Mouse (Mus musculus) right cerebral cortex, postnatal 10 days (tissue): ENCODE measurements around the gene Chrm5.
A peak's percentile ranks its signal among the peaks of the same experiment; 100 is the strongest.

ENCODE experiments used
- DNase-seq, 2 experiments: peaks; one replicate each; pipeline ENCODE4 v3.0.0; 2021; ENCODE audit warnings: low spot score in 2 of 2

Chrm5 gene

GRCm38 (mm10) chr2:112480669-112481068 is at the start of gene Chrm5:
Chrm5 (minus strand) TSS chr2:112480769.
- no peak for DNase-seq

DNA sequence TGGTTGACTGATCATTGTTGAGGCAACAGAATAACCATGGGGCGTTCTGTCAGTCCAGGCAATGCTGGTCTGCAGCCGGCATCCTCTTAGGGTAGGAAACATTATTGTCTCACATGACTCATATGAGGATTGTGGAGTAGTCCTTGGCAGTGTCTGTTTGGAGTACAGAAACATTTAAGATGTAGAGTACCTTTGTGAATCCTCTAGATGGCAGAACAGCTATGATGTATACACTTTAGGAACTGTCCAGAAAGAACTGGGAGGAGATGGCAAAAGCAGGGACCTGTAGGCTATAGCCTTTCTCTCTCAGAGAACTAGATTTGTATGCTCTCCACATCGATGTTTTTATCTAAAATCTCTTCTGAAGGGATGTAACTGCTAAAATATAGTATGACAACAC is 46.4 kb upstream of the Chrm5 start:
- no peak for DNase-seq

GRCm38 (mm10) chr2:112520526-112521482 is 40.2 kb upstream of the Chrm5 start:
- DNase-seq: no peak

GRCm38 (mm10) chr2:112518541-112518940 is 38.0 kb upstream of the Chrm5 start:
- no peak for DNase-seq

- no peak for DNase-seq
Observed at GRCm38 (mm10) chr2:112517218-112517617, 36.6 kb upstream of the Chrm5 start.

GRCm38 (mm10) chr2:112516728-112517127 is 36.2 kb upstream of the Chrm5 start:
- DNase-seq: no peak

DNA sequence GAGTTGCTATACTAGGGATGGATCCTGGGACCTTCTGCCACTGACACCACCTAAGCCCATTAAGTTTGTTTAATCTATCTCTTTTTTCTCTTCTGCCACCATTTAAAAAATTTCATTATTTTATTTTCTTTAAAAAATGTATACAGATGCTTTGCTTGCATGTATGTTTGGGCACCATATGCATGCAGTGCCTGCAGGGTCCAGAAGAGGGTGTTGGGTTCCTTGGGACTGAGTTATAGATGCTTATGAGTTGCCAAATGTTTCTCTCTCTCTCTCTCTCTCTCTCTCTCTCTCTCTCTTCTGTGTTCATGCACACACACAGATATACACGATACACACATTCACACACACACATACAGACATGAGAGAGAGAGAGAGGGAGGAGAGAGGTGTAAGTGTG is 32.5 kb upstream of the Chrm5 start:
- no peak for DNase-seq

DNA sequence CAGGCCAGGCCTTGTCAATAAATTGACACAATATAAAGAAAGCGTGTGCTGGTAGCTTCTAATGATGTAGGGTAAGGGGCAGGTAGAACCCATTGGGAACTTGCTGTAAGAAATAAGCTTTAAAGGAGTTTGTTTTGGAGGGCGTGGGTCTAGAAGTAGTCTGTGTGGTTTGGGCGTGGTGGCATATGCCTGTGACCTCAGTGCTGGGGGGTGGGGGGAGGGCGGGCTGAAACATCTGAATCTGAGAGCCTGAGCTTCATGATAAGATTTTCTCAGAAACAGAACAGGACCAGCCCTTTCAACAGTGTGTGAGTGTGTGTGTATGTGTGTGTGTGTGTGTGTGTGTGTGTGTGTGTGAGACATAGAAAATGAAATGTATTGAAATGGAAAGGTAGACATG is 29.6 kb upstream of the Chrm5 start:
- DNase-seq: no peak

DNA sequence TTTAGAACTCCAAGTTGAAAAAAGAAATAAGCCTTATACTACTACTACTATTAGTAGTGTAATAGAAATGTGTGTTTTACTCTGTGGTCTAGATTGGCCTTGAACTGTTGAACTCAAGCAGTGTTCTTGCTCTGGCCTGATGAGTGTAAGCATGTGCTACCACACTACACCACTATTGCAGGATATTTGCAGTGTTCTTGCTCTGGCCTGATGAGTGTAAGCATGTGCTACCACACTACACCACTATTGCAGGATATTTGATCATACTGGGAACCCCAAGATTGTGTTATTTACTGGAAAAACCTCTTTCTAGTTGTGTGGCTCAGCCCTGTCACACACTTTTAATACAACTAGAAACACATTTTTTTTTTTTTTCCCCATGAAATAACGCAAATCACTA is 26.9 kb upstream of the Chrm5 start:
- DNase-seq: no peak

GRCm38 (mm10) chr2:112506841-112507435 is 26.4 kb upstream of the Chrm5 start:
- no peak for DNase-seq

DNA sequence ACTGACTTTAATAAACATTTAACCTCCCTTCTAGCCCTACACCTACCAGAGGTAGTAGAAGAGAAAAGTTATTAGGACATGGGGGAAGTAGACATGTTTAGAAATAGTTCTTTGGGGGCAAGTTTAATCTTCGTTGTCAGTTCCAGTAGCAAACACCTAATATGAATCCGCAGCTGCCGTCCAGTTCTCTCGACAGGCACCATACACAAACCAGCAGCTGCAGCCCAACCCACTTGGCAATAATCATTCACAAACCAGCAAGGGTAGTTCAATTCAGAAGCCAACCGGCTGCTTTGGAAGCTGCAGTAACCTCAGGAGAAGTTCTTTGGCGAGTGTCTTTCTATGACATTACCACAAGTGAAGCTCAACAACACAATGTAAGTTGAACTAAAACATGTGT is 23.4 kb upstream of the Chrm5 start:
- DNase-seq: no peak

- DNase-seq: peak; percentile 85 to 86
Observed at GRCm38 (mm10) chr2:112501209-112501608, 20.6 kb upstream of the Chrm5 start.

DNA sequence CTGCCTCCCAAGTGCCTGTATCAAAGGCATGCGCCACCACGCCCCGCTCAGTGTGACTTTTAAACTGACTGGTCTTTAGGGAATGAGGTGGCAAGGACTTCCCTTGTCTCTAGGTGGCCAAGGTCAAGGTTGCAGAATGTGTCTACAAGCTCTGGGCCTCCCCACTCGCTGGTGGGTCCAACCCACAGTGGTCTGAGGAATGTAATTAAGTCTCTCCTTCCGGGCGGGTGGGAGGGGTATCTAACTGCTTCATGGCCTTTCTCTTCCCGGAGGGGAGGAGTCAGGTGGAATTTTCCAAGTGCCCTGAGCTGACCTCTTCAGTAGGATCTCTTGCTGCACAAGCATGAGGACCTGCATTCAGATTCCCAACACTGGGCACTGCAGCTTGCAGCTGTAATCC is 17.3 kb upstream of the Chrm5 start:
- no peak for DNase-seq

GRCm38 (mm10) chr2:112493539-112494260 is 13.1 kb upstream of the Chrm5 start:
- no peak for DNase-seq

DNA sequence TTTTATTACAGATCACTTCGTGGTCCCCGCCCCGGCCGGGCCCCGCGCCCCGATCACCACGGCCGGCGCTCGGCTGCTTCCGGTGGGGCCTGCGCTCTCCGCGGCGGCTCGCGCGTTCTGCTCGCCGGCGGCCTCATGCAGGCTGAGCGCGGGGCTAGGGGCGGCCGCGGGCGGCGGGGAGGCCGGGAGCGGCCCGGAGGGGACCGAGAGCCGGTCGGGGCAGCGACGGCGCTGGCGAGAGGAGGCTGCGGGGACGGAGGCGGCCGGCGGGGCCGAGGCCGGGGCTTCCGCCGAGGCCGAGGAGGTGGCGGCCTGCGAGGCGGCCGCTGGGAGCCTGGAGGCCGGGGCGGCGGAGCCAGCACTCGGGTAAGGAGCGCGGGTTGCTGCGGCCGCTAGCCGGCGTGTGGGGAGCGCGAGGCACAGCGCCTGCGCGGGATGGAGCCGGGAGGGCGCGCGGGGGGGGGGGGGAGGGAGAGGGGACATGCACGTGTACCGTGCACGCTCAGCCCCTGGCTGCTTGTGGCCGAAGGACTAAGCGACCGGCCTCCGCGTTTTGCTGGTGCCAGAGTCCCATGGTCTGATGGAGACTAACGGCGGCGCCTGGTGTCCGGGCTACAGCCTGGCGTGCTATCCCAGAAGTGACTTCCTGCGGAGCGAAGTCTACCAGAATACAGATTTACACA is 12.4 kb upstream of the Chrm5 start, which contains the start of gene Aven:
Aven (plus strand) TSS at position 109 of the 683 bp plus-strand sequence.
- DNase-seq: peak; percentile 85 to 87

GRCm38 (mm10) chr2:112492431-112492855 is 11.9 kb upstream of the Chrm5 start:
- DNase-seq: no peak

DNA sequence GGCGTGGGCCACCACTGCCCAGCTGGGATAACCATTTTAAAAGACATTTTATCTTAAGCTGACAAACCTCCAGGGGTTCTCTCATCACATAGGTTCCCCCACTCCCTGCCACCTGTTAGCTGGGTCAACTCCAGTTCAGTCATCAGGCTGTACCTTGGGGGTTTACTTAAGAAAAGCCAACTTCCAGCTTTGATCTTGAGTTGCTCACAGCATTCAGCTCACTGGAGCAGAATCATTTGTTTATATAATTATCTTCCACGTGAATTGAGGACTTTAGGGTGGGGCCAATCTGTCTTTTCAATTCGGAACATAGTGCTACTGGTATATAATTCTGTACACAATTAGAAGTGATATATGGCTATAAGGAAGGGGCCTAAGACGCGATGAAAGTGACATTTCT is 11.1 kb upstream of the Chrm5 start:
- DNase-seq: no peak

DNA sequence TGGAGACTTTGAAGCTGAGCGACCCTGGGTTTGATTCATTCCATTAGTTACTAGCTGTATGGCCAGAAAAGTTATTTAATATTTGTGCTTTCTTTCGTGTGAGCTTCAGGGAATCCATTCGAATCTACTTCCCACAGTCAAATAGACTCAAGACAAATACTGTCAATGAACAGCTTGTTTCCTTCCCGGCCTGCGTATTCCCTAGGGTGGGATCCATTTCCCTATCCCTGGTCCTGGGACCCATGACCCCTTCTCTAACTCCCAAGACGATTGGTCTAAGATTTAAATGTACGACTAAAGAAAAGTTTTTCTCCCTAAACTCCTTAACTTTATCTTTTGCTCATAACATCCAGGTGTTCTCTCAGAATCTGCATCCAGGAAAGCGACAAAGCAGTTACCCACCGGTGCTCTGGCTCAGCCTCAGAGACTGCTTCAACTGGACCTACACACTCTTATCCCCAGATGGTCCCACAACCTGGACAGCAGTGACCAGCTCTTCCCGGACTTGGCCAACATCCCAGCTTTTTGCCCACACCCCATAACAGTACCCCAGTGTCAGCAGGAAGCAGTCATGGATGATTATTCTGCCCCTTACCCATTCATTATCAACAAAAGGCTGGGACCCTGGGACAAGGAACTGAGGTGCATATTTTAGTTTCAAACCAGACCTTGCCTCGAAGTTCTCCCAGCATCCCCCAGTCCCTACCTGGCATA is 10.1 kb upstream of the Chrm5 start:
- no peak for DNase-seq

DNA sequence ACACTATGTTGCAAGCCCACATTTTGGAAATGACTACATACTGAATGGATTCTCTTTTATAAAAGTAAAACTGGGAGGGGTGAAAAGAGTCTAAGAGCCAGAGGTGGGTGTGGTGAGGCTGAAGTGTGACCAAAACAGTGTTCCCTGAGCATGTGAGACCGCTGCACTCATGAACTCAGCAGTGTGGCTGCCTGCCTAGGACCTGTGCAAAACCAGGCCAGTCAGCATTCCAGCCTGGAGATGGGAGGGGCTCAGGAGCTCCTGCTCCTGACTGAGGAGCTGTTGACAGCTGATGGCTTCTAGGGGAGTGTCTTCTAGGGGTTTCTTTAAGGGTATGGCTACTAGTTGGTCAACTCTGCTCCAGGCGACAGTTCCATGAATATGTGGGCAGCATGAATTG is 4.3 kb upstream of the Chrm5 start:
- DNase-seq: no peak

DNA sequence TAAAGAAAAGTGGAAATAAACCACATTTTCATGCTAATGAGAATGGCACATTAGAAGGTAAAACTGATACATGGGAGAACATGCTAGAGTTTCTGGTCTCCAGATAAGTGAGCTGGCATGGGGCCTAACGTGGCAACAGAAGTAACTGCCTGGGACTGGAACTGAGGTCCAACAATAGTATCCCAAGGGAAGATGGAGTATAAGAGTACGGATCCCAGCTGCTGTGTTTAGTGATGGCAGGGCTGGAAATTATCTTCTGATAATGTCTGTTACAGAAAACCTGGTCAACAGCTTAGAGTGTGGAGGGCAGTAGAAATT is 2.7 kb upstream of the Chrm5 start:
- DNase-seq: peak in 1 of 2 experiments; percentile 52
